Mouse (Mus musculus) adipocyte (in vitro differentiated cells): Measurements from ENCODE around the gene Wasf1.

Experiments
- DNase-seq: peaks from one replicate; pipeline ENCODE4 v3.0.0-alpha.2; 2016; ENCODE audit warnings: low spot score

The Wasf1 gene

DNA sequence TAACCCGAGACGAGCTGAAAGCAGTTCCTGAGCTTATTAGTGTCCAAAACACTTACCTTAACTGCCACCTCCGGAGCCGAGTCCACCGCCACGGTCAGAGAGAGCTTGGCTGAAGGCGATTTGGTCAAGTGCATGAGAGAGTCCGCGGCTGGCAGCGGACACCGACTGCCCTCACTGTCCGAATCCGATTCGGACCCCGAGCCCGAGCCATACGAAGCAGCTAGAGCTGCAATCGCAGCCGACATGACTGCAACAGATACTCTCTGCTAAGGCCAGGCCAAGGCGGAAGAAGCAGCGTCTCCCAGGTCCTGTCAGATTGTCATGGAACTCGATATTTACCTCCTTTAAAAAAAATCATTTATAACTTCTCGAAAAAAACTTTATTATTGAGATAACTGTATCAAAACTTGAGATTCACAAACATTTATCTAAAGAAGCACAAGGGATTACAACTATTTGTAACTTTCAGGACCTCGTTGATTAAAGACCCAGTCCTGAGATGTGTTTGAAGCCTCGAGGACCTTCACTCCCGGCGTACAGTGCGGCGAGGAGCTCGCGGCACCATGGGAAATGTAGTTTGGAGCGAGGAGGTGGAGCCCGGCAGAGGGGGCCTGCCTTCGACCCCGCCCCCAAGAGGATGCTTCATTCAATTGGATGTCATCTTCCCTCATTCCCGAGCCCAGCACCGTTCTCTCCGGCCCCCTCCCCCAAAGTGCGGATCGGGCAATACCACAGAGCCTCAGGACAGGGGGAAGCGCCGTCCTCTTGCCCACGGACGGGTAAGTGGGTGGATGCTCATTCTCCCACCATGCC lies at the start of gene Wasf1, which contains the start of gene Cdc40:
Gene Wasf1, plus strand, starts transcription at position 645 of the 813 bp plus-strand sequence.
Gene Cdc40, minus strand, starts transcription at position 481 of the 813 bp plus-strand sequence.
- DNase-seq: peak; percentile 99

DNA sequence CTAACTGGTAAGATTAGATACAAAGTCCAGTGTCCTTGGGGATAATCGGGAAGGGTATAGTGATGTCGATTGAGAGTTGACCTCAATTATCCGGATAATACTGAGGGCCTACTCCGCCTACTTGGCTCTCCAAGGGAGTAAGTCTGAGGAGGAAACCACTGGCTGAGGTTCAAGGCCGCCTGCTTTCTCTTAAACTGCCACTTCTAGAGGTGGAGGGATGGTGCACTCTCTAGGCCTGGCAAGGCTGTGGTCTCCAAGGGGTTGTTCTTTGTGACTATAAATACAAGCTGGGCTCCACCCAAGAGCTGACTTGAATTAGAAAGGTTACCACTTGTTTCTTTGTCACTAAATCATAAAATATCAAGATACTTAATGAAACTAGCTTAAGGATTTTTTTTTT lies 43.2 kb upstream of the Wasf1 start:
- DNase-seq: peak; percentile 9

DNA sequence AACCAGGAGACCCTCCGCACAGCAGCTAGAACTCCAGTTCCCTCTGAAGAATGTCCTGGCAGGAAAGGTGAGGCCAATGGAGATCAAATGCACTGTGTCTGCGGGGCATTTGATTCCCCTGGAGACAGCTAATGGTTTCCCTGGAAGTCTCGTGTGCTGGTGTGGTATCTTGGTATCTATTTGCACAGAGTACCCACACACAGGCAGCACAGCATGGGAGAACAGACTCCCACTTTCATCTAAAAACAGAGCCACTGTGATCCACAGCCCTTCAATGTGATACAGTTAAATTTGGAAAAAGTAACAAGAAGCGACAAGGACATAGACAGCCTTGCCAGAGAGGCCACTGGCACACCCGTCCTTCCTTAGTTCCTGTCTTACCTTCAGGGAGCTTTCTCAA lies 39.4 kb upstream of the Wasf1 start:
- no peak for DNase-seq

DNA sequence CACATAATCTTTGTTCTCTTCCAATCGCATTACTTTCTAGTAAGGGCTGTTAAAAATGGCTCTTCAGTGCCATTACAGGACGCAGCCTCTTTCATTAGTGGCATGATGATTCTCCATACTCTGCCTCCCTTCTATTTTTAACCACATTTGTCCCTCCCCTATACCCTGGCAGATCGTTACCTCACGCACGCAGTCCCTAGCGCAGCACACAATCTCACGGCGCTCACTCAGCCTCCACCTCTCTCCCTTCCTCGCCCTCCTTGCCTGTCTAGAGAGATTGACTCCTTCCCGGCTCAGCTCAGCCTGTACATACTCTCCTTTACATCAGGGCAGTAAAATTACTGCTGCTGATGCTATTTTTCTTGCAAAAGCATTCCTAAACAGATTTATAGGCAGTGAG lies 38.7 kb upstream of the Wasf1 start:
- DNase-seq: no peak

DNA sequence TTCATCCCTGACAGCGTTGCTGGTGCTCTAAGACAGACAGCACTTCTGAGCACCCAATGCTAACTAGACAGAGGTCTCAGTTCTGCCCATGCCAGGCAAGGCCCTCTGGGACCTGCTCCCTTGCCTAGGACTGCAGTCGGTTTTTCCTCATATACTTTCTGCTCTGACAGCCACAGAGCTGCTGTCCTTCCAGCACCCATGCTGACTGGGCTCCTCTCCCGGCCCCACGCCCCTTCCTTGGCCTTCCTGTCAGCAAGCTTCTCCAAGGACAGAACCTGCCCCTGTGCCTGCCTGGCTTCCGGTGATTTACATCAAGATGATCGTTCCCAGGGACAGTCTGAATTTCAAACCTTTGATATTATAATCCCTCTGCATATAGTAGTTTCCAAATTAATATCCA lies 37.6 kb upstream of the Wasf1 start:
- DNase-seq: no peak

DNA sequence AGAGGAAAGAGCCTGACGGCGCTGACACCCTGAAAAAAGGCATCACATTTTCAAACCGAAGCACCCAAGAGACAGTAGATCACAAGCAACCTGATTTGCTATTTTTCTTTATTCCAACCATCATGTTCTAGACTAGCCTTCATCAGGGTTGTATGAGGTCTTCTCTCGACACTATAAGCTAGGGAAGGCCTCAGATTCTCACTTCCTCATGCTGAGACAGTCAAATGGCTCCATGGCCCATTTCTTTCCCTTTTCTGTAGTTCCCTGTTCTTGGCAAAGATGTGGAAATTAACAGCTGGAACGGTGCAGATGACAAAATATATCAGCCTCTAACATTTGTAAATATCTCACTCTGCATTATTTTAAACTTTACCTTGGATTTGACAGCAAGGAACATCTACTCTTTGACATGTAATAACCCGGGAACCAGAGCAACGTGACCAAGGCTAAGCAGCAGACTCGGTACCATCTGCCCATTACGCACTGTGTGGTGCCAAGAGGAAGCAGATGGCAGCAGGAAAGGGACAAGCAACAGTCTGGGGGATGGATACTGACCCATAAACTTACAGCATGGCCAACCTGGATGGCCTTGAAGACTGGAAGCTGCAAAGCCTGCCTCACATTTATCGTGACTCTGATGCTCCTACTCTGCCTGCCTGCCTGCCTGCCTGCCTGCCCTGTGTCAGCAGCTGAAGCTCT lies 36.0 kb upstream of the Wasf1 start:
- no peak for DNase-seq

DNA sequence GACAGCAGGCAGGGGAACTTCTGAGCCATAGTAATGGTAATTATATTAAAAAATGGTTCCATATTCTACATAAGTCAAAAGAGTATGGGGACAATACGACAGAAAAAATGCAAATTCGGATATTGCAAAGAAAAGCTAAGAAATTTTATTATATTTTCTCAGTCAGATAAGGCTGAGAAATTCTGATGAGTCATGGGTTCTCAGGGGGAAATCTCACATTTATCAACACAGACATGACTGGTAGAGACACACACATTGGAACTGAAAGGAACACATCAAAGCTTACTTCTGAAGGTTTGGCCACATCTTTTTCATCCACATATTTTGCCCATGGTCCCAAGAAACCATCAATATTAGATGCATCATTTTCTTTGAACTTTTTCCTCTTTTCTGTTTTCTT lies 32.6 kb upstream of the Wasf1 start:
- DNase-seq: no peak

DNA sequence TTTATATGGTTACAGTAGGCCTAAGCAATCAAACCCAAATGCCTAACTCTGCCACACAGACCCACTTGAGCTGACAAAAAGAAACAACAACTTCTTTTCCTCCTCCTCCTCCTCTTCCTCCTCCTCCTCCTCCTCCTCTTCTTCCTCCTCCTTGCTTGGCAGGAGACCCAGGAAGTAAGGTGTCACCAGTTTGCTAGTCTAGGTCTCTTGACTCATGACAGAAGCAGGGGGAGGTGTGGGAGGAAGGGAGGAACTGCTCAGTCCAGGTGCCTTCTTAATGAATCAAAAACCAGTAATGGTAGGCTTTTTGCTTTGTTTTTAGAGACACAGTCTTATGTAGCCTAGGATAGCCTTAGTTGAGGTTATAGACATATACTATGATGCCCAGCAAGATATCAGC lies 32.1 kb upstream of the Wasf1 start:
- DNase-seq: no peak

DNA sequence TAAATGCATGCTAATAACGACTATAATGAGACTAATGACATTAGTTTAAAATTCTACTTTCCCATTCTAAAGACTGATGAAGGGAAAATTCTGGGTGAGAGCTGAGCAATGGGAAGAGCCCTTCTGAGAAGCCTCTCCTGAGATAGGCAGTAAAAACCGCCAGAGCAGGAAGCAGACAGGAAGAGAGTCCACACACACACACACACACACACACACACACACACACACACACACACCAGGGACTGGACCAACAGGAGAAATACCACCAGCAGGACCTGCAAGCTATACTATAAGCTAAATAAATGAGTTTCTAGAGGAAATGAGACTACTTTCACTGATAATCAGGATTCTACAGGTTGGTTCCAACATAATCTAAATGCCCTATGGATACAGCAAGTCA lies 27.7 kb upstream of the Wasf1 start:
- no peak for DNase-seq

DNA sequence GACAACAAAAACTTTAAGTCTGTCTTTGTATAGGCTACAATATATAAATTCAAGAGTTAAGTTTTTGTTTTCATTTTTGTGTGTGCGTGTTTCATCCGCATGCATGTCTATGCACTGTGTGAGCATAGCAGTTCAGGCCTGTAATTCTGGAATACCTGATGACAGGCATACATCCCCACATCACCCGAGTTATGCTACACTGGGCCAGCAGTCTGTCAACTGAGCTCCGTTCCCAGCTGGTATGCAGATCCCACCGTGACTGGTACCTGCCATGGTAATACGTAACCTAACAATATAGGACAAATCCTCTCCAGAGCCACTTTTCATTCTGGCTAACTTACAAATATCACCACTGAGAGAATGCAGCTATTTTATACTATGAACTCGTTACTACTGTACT lies 26.6 kb upstream of the Wasf1 start:
- no peak for DNase-seq

DNA sequence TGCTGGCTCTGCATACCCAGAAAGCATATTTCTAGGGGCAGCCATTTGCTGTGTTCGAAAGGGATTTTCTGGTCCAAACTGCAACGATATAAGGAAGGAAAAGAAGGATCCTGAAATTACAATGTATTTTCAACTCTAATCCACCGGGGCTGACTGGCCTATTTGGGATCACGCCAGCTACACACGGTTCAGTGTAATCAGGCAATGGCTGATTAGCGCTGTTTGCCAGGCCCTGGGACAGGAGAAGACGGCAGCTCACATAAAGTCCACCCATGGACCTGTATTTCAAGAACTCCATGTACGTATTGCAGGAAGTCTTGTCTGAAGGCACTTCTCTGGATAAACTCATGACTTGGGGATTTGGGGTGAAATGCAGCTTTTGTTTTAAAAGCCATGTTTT lies 25.7 kb upstream of the Wasf1 start:
- DNase-seq: no peak

DNA sequence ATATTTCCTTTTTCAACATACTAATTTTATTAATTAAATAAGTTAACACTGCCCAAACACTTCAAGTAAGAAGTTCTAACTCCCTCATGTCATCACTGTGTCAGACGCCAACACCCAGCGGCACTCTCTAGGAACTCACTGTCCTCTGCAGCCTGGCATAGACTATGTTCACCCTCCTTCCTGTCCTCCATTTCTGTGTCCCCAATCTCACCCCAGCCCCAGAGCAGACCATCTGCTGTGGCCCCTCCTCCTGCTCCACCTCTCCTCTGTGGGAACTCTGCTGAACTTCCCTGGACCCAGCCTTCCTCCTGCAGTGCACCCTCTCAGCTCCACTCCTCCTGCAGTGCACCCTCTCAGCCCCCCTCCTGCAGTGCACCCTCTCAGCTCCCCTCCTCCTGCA lies 15.2 kb upstream of the Wasf1 start:
- DNase-seq: no peak

DNA sequence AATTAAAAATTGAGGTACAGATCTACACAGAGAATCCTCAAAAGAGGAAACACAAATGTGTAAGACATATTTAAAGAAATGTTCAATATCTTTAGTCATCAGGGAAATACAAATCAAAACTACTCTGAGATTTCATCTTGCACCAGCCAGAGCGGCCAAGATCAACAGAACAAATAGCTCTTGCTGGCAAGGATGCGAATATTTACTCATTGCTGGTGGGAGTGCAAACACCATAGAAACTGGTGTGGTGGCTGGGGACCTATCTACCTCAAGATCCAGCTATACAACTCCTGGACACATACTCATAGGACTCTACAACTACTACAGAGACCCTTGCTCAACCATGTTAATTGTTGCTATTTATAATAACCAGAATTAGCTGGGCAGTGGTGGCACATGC lies 12.0 kb upstream of the Wasf1 start:
- DNase-seq: peak; percentile 39

DNA sequence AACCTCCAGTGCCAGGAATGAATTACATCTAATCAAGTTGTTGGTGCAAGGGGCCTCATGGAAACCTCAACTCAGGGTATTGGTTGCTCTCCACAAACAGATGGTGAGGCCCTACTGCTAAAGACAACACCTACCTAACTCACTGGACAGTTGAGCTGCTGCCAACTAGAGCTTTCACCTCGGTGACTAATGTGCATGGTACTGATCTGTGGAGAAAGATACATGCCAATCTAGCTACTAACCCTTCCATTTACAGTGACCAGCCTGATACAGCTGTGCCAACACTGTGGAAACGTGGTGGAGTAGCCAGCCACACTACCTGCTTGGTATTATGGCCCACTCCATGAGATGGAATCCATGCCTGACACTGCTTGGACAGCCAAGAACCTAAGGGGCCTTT lies 11.2 kb upstream of the Wasf1 start:
- no peak for DNase-seq

DNA sequence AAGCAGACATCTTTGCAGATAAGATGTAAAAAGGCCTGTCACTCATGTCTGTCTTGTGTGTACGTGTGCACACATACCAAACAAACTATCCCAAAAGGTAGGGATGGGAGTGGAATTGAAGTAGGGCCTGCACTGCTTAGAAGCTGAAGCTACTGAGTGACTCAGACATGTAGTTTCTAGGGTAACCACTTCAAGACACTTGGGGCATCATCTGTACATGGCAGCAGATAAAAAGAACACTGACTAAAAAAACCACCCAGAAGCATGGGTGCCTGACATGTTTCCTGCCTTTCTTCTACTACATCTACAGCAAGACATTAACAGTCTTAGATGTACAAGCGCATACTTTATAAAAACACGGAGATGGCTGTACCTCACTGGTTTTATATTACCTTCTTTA lies 5.0 kb upstream of the Wasf1 start:
- no peak for DNase-seq

DNA sequence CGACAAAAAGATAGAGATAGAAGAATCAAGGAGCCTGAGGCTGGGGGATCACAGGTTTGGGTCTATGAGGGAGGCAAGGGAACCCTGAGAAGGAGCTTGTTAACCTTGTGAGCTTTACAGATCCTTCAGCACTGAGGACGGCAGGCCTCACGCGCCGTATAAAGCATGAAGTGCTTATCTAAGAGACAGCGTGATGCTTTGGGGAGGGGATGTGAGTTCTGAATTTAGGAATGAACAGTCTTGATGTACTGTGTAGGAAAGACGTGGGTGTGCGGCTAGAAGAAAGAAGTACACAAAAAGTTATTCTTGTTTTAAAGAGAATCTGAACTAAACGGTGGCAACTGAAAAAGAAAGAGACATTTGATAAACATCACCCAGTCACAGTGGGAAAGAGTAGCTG lies 3.3 kb upstream of the Wasf1 start:
- DNase-seq: no peak

DNA sequence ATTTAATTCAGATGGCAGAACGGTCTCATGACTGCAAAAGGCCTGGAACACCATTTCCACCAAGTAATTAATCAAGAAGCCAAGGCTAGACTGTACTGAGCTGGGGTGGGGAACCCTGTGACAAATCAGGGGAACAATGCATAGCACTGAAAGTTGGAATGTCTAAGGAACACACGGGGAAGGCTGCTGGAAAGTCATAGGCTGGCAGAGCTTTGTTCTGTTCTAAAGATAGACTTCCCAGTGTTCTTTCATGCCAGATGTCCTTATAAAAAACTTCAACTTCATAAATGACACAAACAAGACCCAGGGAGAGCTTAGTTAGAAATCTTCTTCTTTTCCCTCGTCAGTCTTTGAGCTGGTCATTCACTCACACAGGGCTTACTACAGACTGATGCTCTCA lies 2.0 kb upstream of the Wasf1 start:
- peak; percentile 26 for DNase-seq

DNA sequence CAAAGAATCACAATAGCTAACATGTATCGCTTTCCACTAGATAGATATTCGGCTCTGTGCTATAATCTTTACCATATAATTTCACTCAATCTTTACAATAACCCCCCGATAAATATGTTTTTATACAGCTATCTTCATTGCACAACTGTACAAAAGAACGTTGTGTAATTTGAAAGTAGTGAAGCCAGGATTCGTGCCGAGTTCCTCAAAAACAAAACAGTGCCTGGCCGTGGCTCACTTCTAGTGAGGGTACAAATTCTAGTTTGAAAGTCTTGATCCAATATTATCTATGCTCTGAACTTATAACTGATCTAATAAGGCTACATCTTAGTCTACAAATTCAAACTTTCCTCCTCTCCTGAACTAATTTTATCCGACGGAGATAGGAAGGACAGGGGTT lies 942 bp upstream of the Wasf1 start:
- DNase-seq: peak; percentile 63

DNA sequence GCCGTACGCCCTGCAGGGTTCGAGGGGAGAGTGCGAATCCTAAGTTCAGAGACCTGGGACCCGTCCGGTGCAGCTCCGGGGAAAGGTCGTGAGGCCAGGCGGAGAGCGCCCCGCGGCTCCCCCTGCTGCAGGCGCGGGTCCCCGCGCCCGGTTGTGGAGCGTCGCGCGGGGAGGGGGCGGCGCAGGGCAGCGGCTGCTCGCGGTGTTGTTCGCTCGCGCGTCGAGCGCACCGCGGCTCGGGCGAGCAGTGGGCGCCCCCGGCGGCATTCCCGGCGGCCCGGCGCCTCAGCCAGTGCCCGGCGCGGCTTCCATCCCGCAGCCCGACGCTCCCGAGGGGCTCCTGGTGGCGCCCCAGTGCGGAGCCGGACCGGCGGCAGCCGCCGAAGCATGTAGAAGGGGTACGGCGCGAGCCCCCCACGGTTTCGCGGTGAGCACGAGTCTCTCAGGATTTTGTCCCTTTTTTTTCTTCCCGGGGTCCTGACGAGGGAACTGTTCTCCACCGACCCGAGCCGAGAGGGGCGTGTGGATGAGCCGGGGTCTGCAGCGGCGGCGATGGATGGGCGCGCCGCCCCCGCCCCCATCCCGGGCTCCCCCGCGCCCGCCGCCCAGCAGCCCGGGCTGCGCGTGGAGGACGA lies 486 bp downstream of the Wasf1 start:
- no peak for DNase-seq

DNA sequence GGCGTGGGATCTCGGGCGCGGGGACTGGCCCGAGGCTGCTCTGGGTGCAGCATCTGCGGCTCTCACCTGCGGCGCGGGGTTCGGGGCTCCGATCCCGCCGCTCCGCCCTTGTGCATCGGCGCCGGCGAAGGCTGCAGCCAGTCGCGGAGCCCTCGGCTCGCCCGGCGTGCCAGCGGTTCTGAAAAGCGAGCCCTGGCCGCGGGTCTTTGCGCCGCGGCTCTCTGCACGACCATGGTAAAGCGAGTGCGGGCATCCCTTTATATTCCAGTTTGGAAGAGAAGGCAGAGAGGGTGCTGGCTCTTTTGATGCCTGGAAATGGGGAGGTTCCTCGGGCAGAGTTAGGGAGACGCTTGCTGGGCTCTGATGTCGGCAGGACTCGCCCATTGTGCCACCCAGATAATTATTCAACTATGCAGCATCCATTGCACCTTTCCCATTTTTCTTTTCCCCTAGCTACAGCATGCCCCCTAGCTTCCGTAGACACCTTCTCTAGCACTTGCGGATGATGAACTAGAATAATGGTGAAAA lies 1.1 kb downstream of the Wasf1 start:
- peak; percentile 53 for DNase-seq

DNA sequence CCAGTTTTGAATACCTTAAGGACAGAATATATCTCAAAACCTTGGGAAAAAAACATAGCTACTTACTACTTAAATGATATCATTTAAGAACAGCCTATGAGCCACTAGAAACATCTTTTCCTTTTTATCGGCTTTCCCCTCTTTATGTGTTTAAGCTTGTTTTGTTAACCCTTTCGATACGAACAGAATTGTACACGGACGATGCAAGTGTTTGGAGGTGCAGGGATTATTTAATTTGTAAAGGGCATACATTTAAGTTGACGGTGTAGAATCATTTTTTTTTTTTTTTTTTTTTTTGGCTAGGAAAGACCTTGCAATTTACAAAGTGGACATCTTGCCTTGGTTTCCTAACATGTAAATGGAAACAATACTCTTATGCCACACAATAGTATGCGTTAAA lies 2.2 kb downstream of the Wasf1 start:
- DNase-seq: no peak

DNA sequence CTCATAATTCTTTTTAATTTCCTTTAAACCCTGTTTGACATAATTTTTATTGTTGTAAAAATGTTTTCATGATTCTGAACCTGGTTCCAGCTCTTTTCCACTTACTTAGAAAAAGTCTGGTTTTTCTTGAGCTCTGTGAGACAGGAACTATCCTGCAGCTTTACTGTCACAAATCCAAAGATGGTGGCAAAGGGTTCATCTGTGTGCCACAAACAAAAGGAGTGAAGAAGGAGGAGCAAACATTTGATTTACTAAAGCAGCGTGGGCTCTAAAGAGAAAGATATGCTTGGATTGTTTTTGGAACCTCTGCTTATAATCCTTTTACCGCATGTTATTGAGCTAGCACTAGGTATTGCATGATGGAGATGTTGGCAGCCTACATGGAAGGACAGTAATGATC lies 4.0 kb downstream of the Wasf1 start:
- no peak for DNase-seq

DNA sequence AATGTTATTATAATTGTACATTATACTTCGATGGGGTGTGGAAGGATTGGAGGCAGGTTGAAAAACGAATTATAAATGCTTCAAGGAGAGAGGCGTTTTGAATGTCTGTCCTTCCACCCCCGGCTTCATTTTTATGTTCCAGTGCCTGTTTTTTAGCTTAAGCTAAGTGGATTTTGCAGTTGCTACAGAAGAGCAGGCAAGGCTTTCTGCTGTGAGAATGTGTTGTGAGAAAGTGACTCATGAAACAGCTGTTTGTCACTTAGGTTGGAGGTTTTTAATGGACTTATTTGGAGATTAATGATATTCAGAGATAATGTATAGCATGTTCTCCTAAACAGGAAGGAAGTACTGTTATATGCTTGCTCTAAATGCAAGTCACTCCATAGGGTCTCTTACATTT lies 5.9 kb downstream of the Wasf1 start:
- no peak for DNase-seq
